Mouse (Mus musculus): Measurements from ENCODE around the gene Dlg4. TPM values are rescaled to one million over a fixed set of nuclear protein-coding genes. Genes with fewer than 3 reads are reported as not detected.

Dlg4 gene
- polyA plus RNA-seq, 1 experiment from 2014 or later: 6.0 TPM

DNA sequence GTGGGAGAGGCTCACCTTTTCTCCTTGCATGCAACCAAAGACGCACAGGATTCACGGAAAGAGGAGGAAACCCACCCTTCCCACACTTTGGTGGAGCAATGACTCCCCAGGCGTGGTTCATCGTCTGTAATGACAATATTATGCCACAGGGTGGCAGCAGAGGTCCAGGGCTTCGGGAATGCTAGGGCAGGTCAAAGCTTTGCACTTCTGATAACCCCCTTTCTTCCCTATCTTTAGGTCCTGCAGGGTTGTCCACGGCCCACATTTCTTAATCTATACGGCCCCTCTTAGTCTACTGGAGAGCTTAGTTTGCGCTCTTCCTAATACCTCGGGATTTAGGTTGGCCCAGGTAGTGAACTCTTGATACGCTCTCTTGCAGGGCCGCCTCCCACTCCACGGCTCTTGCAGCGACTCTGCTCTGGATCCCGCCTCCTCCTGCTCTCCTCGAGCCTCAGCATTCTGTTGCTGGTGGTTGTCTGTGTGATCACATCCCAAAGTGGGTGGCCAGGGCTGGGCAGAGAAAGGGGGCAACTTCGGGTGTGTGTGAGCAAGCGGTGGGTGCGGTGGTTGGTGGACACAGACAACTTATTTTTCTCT, 39.0 kb downstream of the Dlg4 start:
- Histone ChIP-seq H3K27me3 (ENCODE audit: control insufficient read depth, insufficient read depth, low read length) (peaks cover 7% of the 10 kb centered on the region; the same call in 1 of the 2 replicates), H3K9me3 (ENCODE audit: control insufficient read depth, low read length) (no peaks in the 10 kb centered on the region), H3K4me3 (ENCODE audit: control insufficient read depth in 1 of 2, insufficient read depth in 1 of 2, low read depth in 1 of 2, low read length in 2 of 2) (no peak overlapping the region), H3K4me2 (ENCODE audit: low read length) (peak overlapping the region; percentile 42; the same call in 1 of the 2 replicates), H3K36me3 (ENCODE audit: control insufficient read depth, insufficient read depth, low read length) (no peaks in the 10 kb centered on the region), H3K4me1 (ENCODE audit: control insufficient read depth in 2 of 2, insufficient read depth in 2 of 2, low read length in 2 of 2) (peaks cover 0 to 4% of the 10 kb centered on the region in 2 experiments; a peak in 2 of 4 replicates), H3K9ac (ENCODE audit: low read length) (no peak overlapping the region), H3K27ac (replicated peaks in 1 of 2; ENCODE audit: control insufficient read depth in 1 of 2, insufficient read depth in 1 of 2, low read depth in 2 of 2, low read length in 2 of 2) (no peak overlapping the region)
- no peak for ATAC-seq (ENCODE audit: insufficient number of reproducible peaks, insufficient read depth, low FRiP score, low read depth)
- 26% methylated on average over 18 of the region's 18 CpGs for WGBS

DNA sequence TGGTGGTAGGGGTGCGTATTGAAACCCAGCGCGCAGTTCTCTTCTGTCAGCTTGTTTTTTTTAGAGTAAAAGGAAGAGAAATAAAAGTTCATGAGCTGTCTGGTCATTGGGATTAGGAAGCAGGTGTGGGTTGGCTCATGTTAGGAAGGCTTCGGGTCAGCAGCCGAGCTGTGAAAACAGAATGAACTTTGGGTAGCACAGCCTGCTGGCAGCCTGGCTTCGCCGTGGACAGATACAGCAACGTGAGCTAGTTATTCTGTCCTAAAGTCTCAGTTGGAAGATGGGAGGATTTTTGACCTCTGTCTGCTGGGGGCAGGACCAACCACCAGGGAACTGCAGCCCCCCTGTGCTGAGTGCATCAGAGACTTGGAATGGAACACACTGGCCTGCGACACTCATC, 41.1 kb downstream of the Dlg4 start:
- Histone ChIP-seq H3K27me3 (ENCODE audit: control insufficient read depth, insufficient read depth, low read length) (peaks cover 7% of the 10 kb centered on the region; the same call in 1 of the 2 replicates), H3K4me3 (ENCODE audit: control insufficient read depth in 1 of 2, insufficient read depth in 1 of 2, low read depth in 1 of 2, low read length in 2 of 2) (no peak overlapping the region), H3K27ac (replicated peaks in 1 of 2; ENCODE audit: control insufficient read depth in 1 of 2, insufficient read depth in 1 of 2, low read depth in 2 of 2, low read length in 2 of 2) (no peak overlapping the region), H3K4me1 (ENCODE audit: control insufficient read depth in 2 of 2, insufficient read depth in 2 of 2, low read length in 2 of 2) (peaks cover 0 to 4% of the 10 kb centered on the region in 2 experiments; a peak in 2 of 4 replicates), H3K36me3 (ENCODE audit: control insufficient read depth, insufficient read depth, low read length) (no peaks in the 10 kb centered on the region), H3K9ac (ENCODE audit: low read length) (no peak overlapping the region), H3K9me3 (ENCODE audit: control insufficient read depth, low read length) (peaks cover 3% of the 10 kb centered on the region; the same call in 1 of the 2 replicates), H3K4me2 (ENCODE audit: low read length) (no peak overlapping the region)
- WGBS: 83% methylated on average over 9 of the region's 9 CpGs
- ATAC-seq (ENCODE audit: insufficient number of reproducible peaks, insufficient read depth, low FRiP score, low read depth): no peak

DNA sequence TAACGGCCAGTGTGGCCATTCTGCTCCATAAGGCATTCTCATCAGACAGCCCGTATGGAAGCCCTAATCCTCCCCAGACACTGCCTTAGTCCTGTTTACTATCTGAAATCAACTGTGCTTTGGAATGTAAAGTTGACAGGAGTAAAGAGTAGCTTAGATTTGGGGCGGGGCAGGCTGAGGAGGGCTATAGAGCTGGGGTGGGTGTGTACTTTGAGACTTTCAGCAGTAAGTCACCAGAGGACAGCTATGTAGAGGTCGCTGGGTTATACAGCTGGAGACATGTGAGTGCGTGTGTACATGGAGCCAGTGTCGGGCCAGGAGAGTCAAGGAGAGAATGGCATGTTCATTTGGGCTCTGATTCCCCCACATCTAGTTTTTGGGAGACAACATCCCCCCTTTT, 43.2 kb downstream of the Dlg4 start:
- no peak overlapping the region for H3K9ac ChIP-seq (ENCODE audit: low read length)
- no peaks in the 10 kb centered on the region for H3K36me3 ChIP-seq (ENCODE audit: control insufficient read depth, insufficient read depth, low read length)
- peaks cover 0 to 4% of the 10 kb centered on the region in 2 experiments; a peak in 2 of 4 replicates for H3K4me1 ChIP-seq (ENCODE audit: control insufficient read depth in 2 of 2, insufficient read depth in 2 of 2, low read length in 2 of 2)
- no peak overlapping the region for H3K4me2 ChIP-seq (ENCODE audit: low read length)
- peaks cover 7% of the 10 kb centered on the region; the same call in 1 of the 2 replicates for H3K9me3 ChIP-seq (ENCODE audit: control insufficient read depth, low read length)
- peaks cover 3% of the 10 kb centered on the region; the same call in 1 of the 2 replicates for H3K27me3 ChIP-seq (ENCODE audit: control insufficient read depth, insufficient read depth, low read length)
- no peak for ATAC-seq (ENCODE audit: insufficient number of reproducible peaks, insufficient read depth, low FRiP score, low read depth)
- H3K4me3 ChIP-seq (ENCODE audit: control insufficient read depth in 1 of 2, insufficient read depth in 1 of 2, low read depth in 1 of 2, low read length in 2 of 2): no peak overlapping the region
- no peak overlapping the region for H3K27ac ChIP-seq (replicated peaks in 1 of 2; ENCODE audit: control insufficient read depth in 1 of 2, insufficient read depth in 1 of 2, low read depth in 2 of 2, low read length in 2 of 2)
- WGBS: 24% methylated on average over 6 of the region's 6 CpGs

GRCm38 (mm10) chr11:70063053-70063452, 46.3 kb downstream of the Dlg4 start:
- ATAC-seq (ENCODE audit: insufficient number of reproducible peaks, insufficient read depth, low FRiP score, low read depth): no peak

GRCm38 (mm10) chr11:70066701-70067100, 50.0 kb downstream of the Dlg4 start:
- H3K9ac ChIP-seq (ENCODE audit: low read length): no peak overlapping the region
- no peak overlapping the region for H3K27ac ChIP-seq (replicated peaks in 1 of 2; ENCODE audit: control insufficient read depth in 1 of 2, insufficient read depth in 1 of 2, low read depth in 2 of 2, low read length in 2 of 2)
- no peak overlapping the region for H3K4me2 ChIP-seq (ENCODE audit: low read length)
- peaks cover 7% of the 10 kb centered on the region; the same call in 1 of the 2 replicates for H3K9me3 ChIP-seq (ENCODE audit: control insufficient read depth, low read length)
- no peaks in the 10 kb centered on the region for H3K36me3 ChIP-seq (ENCODE audit: control insufficient read depth, insufficient read depth, low read length)
- H3K4me1 ChIP-seq (ENCODE audit: control insufficient read depth in 2 of 2, insufficient read depth in 2 of 2, low read length in 2 of 2): peaks cover 4 to 6% of the 10 kb centered on the region in 2 experiments; a peak in 2 of 4 replicates
- H3K4me3 ChIP-seq (ENCODE audit: control insufficient read depth in 1 of 2, insufficient read depth in 1 of 2, low read depth in 1 of 2, low read length in 2 of 2): no peak overlapping the region
- H3K27me3 ChIP-seq (ENCODE audit: control insufficient read depth, insufficient read depth, low read length): no peaks in the 10 kb centered on the region
- 33% methylated on average over 4 of the region's 4 CpGs for WGBS
- no peak for ATAC-seq (ENCODE audit: insufficient number of reproducible peaks, insufficient read depth, low FRiP score, low read depth)

More at GRCm38 (mm10) chr11:70063053-70063452, 46.3 kb downstream of the Dlg4 start:
- Histone ChIP-seq H3K9ac (ENCODE audit: low read length) (no peak overlapping the region), H3K4me3 (ENCODE audit: control insufficient read depth in 1 of 2, insufficient read depth in 1 of 2, low read depth in 1 of 2, low read length in 2 of 2) (no peak overlapping the region), H3K27ac (replicated peaks in 1 of 2; ENCODE audit: control insufficient read depth in 1 of 2, insufficient read depth in 1 of 2, low read depth in 2 of 2, low read length in 2 of 2) (no peak overlapping the region), H3K4me1 (ENCODE audit: control insufficient read depth in 2 of 2, insufficient read depth in 2 of 2, low read length in 2 of 2) (peaks cover 6 to 8% of the 10 kb centered on the region in 2 experiments; a peak in 2 of 4 replicates), H3K9me3 (ENCODE audit: control insufficient read depth, low read length) (peaks cover 7% of the 10 kb centered on the region; the same call in 1 of the 2 replicates), H3K4me2 (ENCODE audit: low read length) (no peak overlapping the region), H3K27me3 (ENCODE audit: control insufficient read depth, insufficient read depth, low read length) (no peaks in the 10 kb centered on the region), H3K36me3 (ENCODE audit: control insufficient read depth, insufficient read depth, low read length) (no peaks in the 10 kb centered on the region)
- WGBS: 62% methylated on average over 3 of the region's 3 CpGs

GRCm38 (mm10) chr11:70068245-70068644, 51.5 kb downstream of the Dlg4 start:
- H3K27ac ChIP-seq (replicated peaks in 1 of 2; ENCODE audit: control insufficient read depth in 1 of 2, insufficient read depth in 1 of 2, low read depth in 2 of 2, low read length in 2 of 2): no peak overlapping the region
- 48% methylated on average over 3 of the region's 3 CpGs for WGBS
- H3K27me3 ChIP-seq (ENCODE audit: control insufficient read depth, insufficient read depth, low read length): no peaks in the 10 kb centered on the region
- no peak overlapping the region for H3K4me3 ChIP-seq (ENCODE audit: control insufficient read depth in 1 of 2, insufficient read depth in 1 of 2, low read depth in 1 of 2, low read length in 2 of 2)
- H3K9me3 ChIP-seq (ENCODE audit: control insufficient read depth, low read length): no peaks in the 10 kb centered on the region
- no peak for ATAC-seq (ENCODE audit: insufficient number of reproducible peaks, insufficient read depth, low FRiP score, low read depth)
- peaks cover 4 to 6% of the 10 kb centered on the region in 2 experiments; a peak in 2 of 4 replicates for H3K4me1 ChIP-seq (ENCODE audit: control insufficient read depth in 2 of 2, insufficient read depth in 2 of 2, low read length in 2 of 2)
- H3K4me2 ChIP-seq (ENCODE audit: low read length): no peak overlapping the region
- H3K36me3 ChIP-seq (ENCODE audit: control insufficient read depth, insufficient read depth, low read length): no peaks in the 10 kb centered on the region
- no peak overlapping the region for H3K9ac ChIP-seq (ENCODE audit: low read length)

- peaks cover 4 to 6% of the 10 kb centered on the region in 2 experiments; a peak in 2 of 4 replicates for H3K4me1 ChIP-seq (ENCODE audit: control insufficient read depth in 2 of 2, insufficient read depth in 2 of 2, low read length in 2 of 2)
- 75% methylated on average over 6 of the region's 6 CpGs for WGBS
- no peaks in the 10 kb centered on the region for H3K27me3 ChIP-seq (ENCODE audit: control insufficient read depth, insufficient read depth, low read length)
- no peak overlapping the region for H3K4me3 ChIP-seq (ENCODE audit: control insufficient read depth in 1 of 2, insufficient read depth in 1 of 2, low read depth in 1 of 2, low read length in 2 of 2)
- H3K4me2 ChIP-seq (ENCODE audit: low read length): no peak overlapping the region
- no peaks in the 10 kb centered on the region for H3K36me3 ChIP-seq (ENCODE audit: control insufficient read depth, insufficient read depth, low read length)
- H3K27ac ChIP-seq (replicated peaks in 1 of 2; ENCODE audit: control insufficient read depth in 1 of 2, insufficient read depth in 1 of 2, low read depth in 2 of 2, low read length in 2 of 2): no peak overlapping the region
- no peaks in the 10 kb centered on the region for H3K9me3 ChIP-seq (ENCODE audit: control insufficient read depth, low read length)
- H3K9ac ChIP-seq (ENCODE audit: low read length): no peak overlapping the region
- no peak for ATAC-seq (ENCODE audit: insufficient number of reproducible peaks, insufficient read depth, low FRiP score, low read depth)
These were observed 53.3 kb downstream of the Dlg4 start for GRCm38 (mm10) chr11:70070057-70070456.

Data from heart, embryonic 14.5 days (tissue).